In the genomic region with DNA sequence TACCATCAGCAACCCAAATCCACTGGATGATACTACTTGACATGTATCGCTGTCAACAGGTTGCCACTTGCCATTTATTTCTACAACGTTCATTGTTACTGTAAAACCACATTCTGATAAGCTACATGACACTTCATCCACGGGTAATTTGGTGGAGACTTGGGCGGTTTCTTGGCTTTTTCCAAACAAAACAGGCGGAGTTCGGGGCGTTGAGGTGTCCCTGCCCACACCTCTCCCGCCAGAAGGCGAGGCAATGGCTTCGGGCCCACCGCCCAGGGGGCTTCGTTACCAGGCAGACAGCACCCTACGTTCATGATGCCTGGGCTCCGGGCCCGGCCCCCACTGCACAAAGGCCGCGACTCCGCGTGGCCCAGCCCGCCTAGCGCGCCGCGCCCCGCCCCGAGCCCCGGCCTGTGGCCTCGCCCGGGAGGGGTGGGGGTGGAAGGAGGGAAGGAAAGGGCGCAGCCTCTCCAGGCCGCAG, we compare ENCODE assay signal across 8 mouse cellular contexts. TPM values are rescaled to one million over a fixed set of nuclear protein-coding genes. Genes with fewer than 3 reads are reported as not detected.
DNase-seq lines count a peak whose midpoint lies in the region; ATAC-seq and TF ChIP-seq lines count a peak whose summit lies in the region.

No protein-coding gene starts in this region.

- no peak for TF ChIP-seq CTCF in embryonic fibroblast, embryonic 13.5 days (IDR thresholded peaks at IDR 0.05; ENCODE audit: borderline replicate concordance, insufficient read depth, low read length)

- WGBS in intestine, embryonic 14.5 days = under 1% methylated on average over 28 of the region's 31 CpGs
- WGBS in stomach, embryonic 15.5 days = under 1% methylated on average over 29 of the region's 31 CpGs

- H3K27ac ChIP-seq in embryonic fibroblast, embryonic 13.5 days (ENCODE audit: insufficient read depth, low read length) = peak overlapping the region; percentile 58
- H3K27ac ChIP-seq in intestine, embryonic 14.5 days (ENCODE audit: low read depth) = peak overlapping the region; percentile 87
- peak overlapping the region; percentile 92 for H3K27ac ChIP-seq in stomach, embryonic 15.5 days

- H3K4me3 ChIP-seq in embryonic fibroblast, embryonic 13.5 days (ENCODE audit: insufficient read depth, low read length) = peak overlapping the region; percentile 98
- H3K4me3 ChIP-seq in intestine, embryonic 14.5 days (ENCODE audit: low read depth, low read length) = peak overlapping the region; percentile 97
- peak overlapping the region; percentile 94 for H3K4me3 ChIP-seq in stomach, embryonic 15.5 days (replicated peaks)

- peak; percentile 77 for DNase-seq in cerebellum, adult 11-12 months
- DNase-seq in cerebellum, adult 18-20 months = no peak
- peak; percentile 51 for DNase-seq in right cerebral cortex, postnatal 4 days
- DNase-seq in right cerebral cortex, postnatal 14 days = no peak
- DNase-seq in intestine, embryonic 14.5 days (ENCODE audit: low spot score) = no peak
- peak; percentile 88 for DNase-seq in lung, postnatal 10 days

- no peaks in the 10 kb centered on the region for H3K27me3 ChIP-seq in intestine, embryonic 14.5 days (replicated peaks; ENCODE audit: control insufficient read depth, insufficient read depth, low read length)
- H3K27me3 ChIP-seq in stomach, embryonic 15.5 days (replicated peaks) = no peaks in the 10 kb centered on the region

- peak; percentile 92 for ATAC-seq in intestine, embryonic 14.5 days (replicated peaks; ENCODE audit: low FRiP score, low TSS enrichment, low read depth)
- ATAC-seq in stomach, embryonic 15.5 days (ENCODE audit: insufficient read depth, low FRiP score, low read depth) = peak; percentile 92

- H3K9ac ChIP-seq in intestine, embryonic 14.5 days (ENCODE audit: low read length) = peak overlapping the region; percentile 96
- peak overlapping the region; percentile 97 for H3K9ac ChIP-seq in stomach, embryonic 15.5 days

- peak; percentile 54 for TF ChIP-seq POLR2A in embryonic fibroblast, embryonic 13.5 days (IDR thresholded peaks at IDR 0.05; ENCODE audit: low read depth, low read length)

- no peaks in the 10 kb centered on the region for H3K9me3 ChIP-seq in intestine, embryonic 14.5 days (ENCODE audit: control insufficient read depth, low read length)
- H3K9me3 ChIP-seq in stomach, embryonic 15.5 days = no peaks in the 10 kb centered on the region

- peak overlapping the region; percentile 99 for H3K4me2 ChIP-seq in intestine, embryonic 14.5 days (ENCODE audit: low read length)
- peak overlapping the region; percentile 77 for H3K4me2 ChIP-seq in stomach, embryonic 15.5 days

- H3K36me3 ChIP-seq in intestine, embryonic 14.5 days (ENCODE audit: control insufficient read depth, insufficient read depth, low read length) = peaks cover 38% of the 10 kb centered on the region
- H3K36me3 ChIP-seq in stomach, embryonic 15.5 days = peaks cover 22% of the 10 kb centered on the region

- peaks cover 4% of the 10 kb centered on the region; the same call in 1 of the 2 replicates for H3K4me1 ChIP-seq in embryonic fibroblast, embryonic 13.5 days (ENCODE audit: control insufficient read depth, insufficient read depth, low read length)
- peaks cover 21% of the 10 kb centered on the region for H3K4me1 ChIP-seq in intestine, embryonic 14.5 days (replicated peaks; ENCODE audit: control insufficient read depth, insufficient read depth, low read length)
- peaks cover 18% of the 10 kb centered on the region for H3K4me1 ChIP-seq in stomach, embryonic 15.5 days

RNA-seq across cellular contexts. Expression of a gene that starts 0.4 kb away (rescaled TPM):
- 47.4 and 50.6 TPM in 2 replicates for polyA plus RNA-seq in embryonic fibroblast, embryonic 13.5 days (2011; ENCODE audit: insufficient read length, low read depth, missing spikeins)
- polyA plus RNA-seq in intestine, embryonic 14.5 days (2014; fragmentation: Nextera tagmentation; extraction: Ambion mirVana) = 37.5 and 39.4 TPM in 2 replicates
- 25.9 and 28.2 TPM in 2 replicates for polyA plus RNA-seq in stomach, embryonic 15.5 days (2015; fragmentation: Nextera tagmentation; extraction: Ambion mirVana)

RNA-seq across cellular contexts. Expression of a gene that starts 30.5 kb away (rescaled TPM):
- polyA plus RNA-seq in embryonic fibroblast, embryonic 13.5 days (2011; ENCODE audit: insufficient read length, low read depth, missing spikeins) = not detected in 2 replicates
- polyA plus RNA-seq in intestine, embryonic 14.5 days (2014; fragmentation: Nextera tagmentation; extraction: Ambion mirVana) = 4.4 TPM in 1 of 2 replicates, not detected in the other
- polyA plus RNA-seq in stomach, embryonic 15.5 days (2015; fragmentation: Nextera tagmentation; extraction: Ambion mirVana) = 1.1 TPM in 2 replicates

RNA-seq across cellular contexts. Expression of a gene that starts 40.1 kb away (rescaled TPM):
- 296 and 323 TPM in 2 replicates for polyA plus RNA-seq in embryonic fibroblast, embryonic 13.5 days (2011; ENCODE audit: insufficient read length, low read depth, missing spikeins)
- 725 and 734 TPM in 2 replicates for polyA plus RNA-seq in intestine, embryonic 14.5 days (2014; fragmentation: Nextera tagmentation; extraction: Ambion mirVana)
- 536 and 556 TPM in 2 replicates for polyA plus RNA-seq in stomach, embryonic 15.5 days (2015; fragmentation: Nextera tagmentation; extraction: Ambion mirVana)

RNA-seq across cellular contexts. Expression of a gene that starts 40.1 kb away (rescaled TPM):
- polyA plus RNA-seq in embryonic fibroblast, embryonic 13.5 days (2011; ENCODE audit: insufficient read length, low read depth, missing spikeins) = 43.3 and 58.9 TPM in 2 replicates
- polyA plus RNA-seq in intestine, embryonic 14.5 days (2014; fragmentation: Nextera tagmentation; extraction: Ambion mirVana) = 110 and 117 TPM in 2 replicates
- 93.7 and 111 TPM in 2 replicates for polyA plus RNA-seq in stomach, embryonic 15.5 days (2015; fragmentation: Nextera tagmentation; extraction: Ambion mirVana)

RNA-seq across cellular contexts. Expression of a gene that starts 53.7 kb away (rescaled TPM):
- polyA plus RNA-seq in embryonic fibroblast, embryonic 13.5 days (2011; ENCODE audit: insufficient read length, low read depth, missing spikeins) = 28.7 and 29.5 TPM in 2 replicates
- 11.5 and 15.1 TPM in 2 replicates for polyA plus RNA-seq in intestine, embryonic 14.5 days (2014; fragmentation: Nextera tagmentation; extraction: Ambion mirVana)
- polyA plus RNA-seq in stomach, embryonic 15.5 days (2015; fragmentation: Nextera tagmentation; extraction: Ambion mirVana) = 15.2 and 15.7 TPM in 2 replicates

Comparison
In these comparisons a context has a peak if more than half of its experiments do, and no peak if none do; other contexts are left out.
1. DNase-seq: peak in cerebellum, adult 11-12 months (single experiment), right cerebral cortex, postnatal 4 days (single experiment) and lung, postnatal 10 days (single experiment); none in cerebellum, adult 18-20 months (0 of 2), right cerebral cortex, postnatal 14 days (single experiment) and intestine, embryonic 14.5 days (single experiment).
2. Peak in every context shown above with its lines, with median percentiles within 50 percentile points of each other: H3K27ac ChIP-seq and H3K4me3 ChIP-seq.